Mouse (Mus musculus): ENCODE data around the gene Maco1. TPM values are rescaled to one million over a fixed set of nuclear protein-coding genes. Genes with fewer than 3 reads are reported as not detected.

Gene Maco1
- 10 to 100 TPM; 19.9 to 21.3 TPM for total RNA-seq (2021)
- long read RNA-seq, experiment 1, transcript Maco1-201 (11 exons, 3,826 nt), result major isoform, 9 of 14 reads
- long read RNA-seq, experiment 1, partial matches to known transcripts, result 1 of 14 reads
- long read RNA-seq, experiment 1, other reads (novel, unspliced or antisense), result 4 of 14 reads
- long read RNA-seq, experiment 2, transcript Maco1-201 (11 exons, 3,826 nt), result major isoform, 5 of 7 reads
- long read RNA-seq, experiment 2, partial matches to known transcripts, result 1 of 7 reads
- long read RNA-seq, experiment 2, other reads (novel, unspliced or antisense), result 1 of 7 reads

GRCm38 (mm10) chr4:134853259-134853636 lies at the start of gene Maco1:
Maco1 (minus strand) TSS chr4:134853345.
- DNase-seq, result peak; percentile 100

GRCm38 (mm10) chr4:134901126-134901525 lies 48.0 kb upstream of the Maco1 start:
- DNase-seq, result no peak

GRCm38 (mm10) chr4:134897256-134897655 lies 44.1 kb upstream of the Maco1 start:
- no peak for DNase-seq

- DNase-seq, result peak; percentile 68 to 78
Observed at GRCm38 (mm10) chr4:134892096-134892495, 39.0 kb upstream of the Maco1 start.

- peak; percentile 30 to 44 for DNase-seq
Observed at GRCm38 (mm10) chr4:134884364-134884763, 31.2 kb upstream of the Maco1 start.

GRCm38 (mm10) chr4:134883808-134884207 lies 30.7 kb upstream of the Maco1 start:
- DNase-seq, result peak; percentile 65 to 66

- peak; percentile 13 to 44 for DNase-seq
Observed at GRCm38 (mm10) chr4:134883266-134883665, 30.1 kb upstream of the Maco1 start.

- peak in 1 of 2 experiments; percentile 31 for DNase-seq
Observed at GRCm38 (mm10) chr4:134880041-134880440, 26.9 kb upstream of the Maco1 start.

- DNase-seq, result peak; percentile 55 to 80
Observed at GRCm38 (mm10) chr4:134879410-134879981, 26.4 kb upstream of the Maco1 start.

- no peak for DNase-seq
Observed at GRCm38 (mm10) chr4:134876171-134876570, 23.0 kb upstream of the Maco1 start.

GRCm38 (mm10) chr4:134871950-134872349 lies 18.8 kb upstream of the Maco1 start:
- no peak for DNase-seq

- DNase-seq, result no peak
Observed at GRCm38 (mm10) chr4:134871477-134871876, 18.3 kb upstream of the Maco1 start.

- no peak for DNase-seq
Observed at GRCm38 (mm10) chr4:134869815-134870375, 16.8 kb upstream of the Maco1 start.

GRCm38 (mm10) chr4:134869068-134869730 lies 16.1 kb upstream of the Maco1 start:
- DNase-seq, result no peak

- DNase-seq, result no peak
Observed at GRCm38 (mm10) chr4:134868490-134868889, 15.3 kb upstream of the Maco1 start.

GRCm38 (mm10) chr4:134868065-134868464 lies 14.9 kb upstream of the Maco1 start:
- DNase-seq, result no peak

- no peak for DNase-seq
Observed at GRCm38 (mm10) chr4:134867661-134868060, 14.5 kb upstream of the Maco1 start.

- DNase-seq, result no peak
Observed at GRCm38 (mm10) chr4:134867213-134867612, 14.1 kb upstream of the Maco1 start.

- no peak for DNase-seq
Observed at GRCm38 (mm10) chr4:134865789-134866188, 12.6 kb upstream of the Maco1 start.

GRCm38 (mm10) chr4:134865340-134865739 lies 12.2 kb upstream of the Maco1 start:
- DNase-seq, result no peak

GRCm38 (mm10) chr4:134863937-134864729 lies 11.0 kb upstream of the Maco1 start, which contains the start of gene Rhd:
Rhd (plus strand) TSS chr4:134864536.
- no peak for DNase-seq

GRCm38 (mm10) chr4:134862996-134863395 lies 9.9 kb upstream of the Maco1 start:
- DNase-seq, result no peak

All from heart, adult 18-20 months (tissue).